Mouse (Mus musculus) midbrain, embryonic 13.5 days (tissue): ENCODE results near the gene Rexo5. TPM values are rescaled to one million over a fixed set of nuclear protein-coding genes. Genes with fewer than 3 reads are reported as not detected.

Experiments
- ATAC-seq: fragments of 200-750 bp; cut with Nextera tagmentation; 2 replicates; pipeline ENCODE4 v1.8.0; 2017; ENCODE audit warnings: mild to moderate bottlenecking, moderate TSS enrichment, moderate library complexity
- H3K27ac ChIP-seq: fragments of 300-500 bp; sonication (generic); 2 replicates; pipeline ENCODE4 v1.5.1; 2015; ENCODE audit warnings: inconsistent platforms, mild to moderate bottlenecking, moderate library complexity
- H3K27me3 ChIP-seq: fragments of 300-500 bp; sonication (generic); 2 replicates; pipeline ENCODE4 v1.6.1; 2015; ENCODE audit warnings: mild to moderate bottlenecking, inconsistent platforms
- H3K36me3 ChIP-seq: fragments of 300-500 bp; sonication (generic); 2 replicates; pipeline ENCODE4 v1.6.1; 2015; ENCODE audit warnings: mild to moderate bottlenecking, inconsistent platforms
- H3K4me1 ChIP-seq: fragments of 300-500 bp; sonication (generic); replicated peaks from 2 replicates; pipeline ENCODE4 v1.6.1; 2015; ENCODE audit warnings: inconsistent platforms
- H3K4me2 ChIP-seq: fragments of 300-500 bp; sonication (generic); replicated peaks from 2 replicates; pipeline ENCODE4 v1.6.1; 2015; ENCODE audit warnings: moderate library complexity, mild to moderate bottlenecking, inconsistent platforms
- H3K4me3 ChIP-seq: fragments of 300-500 bp; sonication (generic); replicated peaks from 2 replicates; pipeline ENCODE4 v1.5.1; 2015; ENCODE audit warnings: mild to moderate bottlenecking, inconsistent platforms
- H3K9ac ChIP-seq: fragments of 300-500 bp; sonication (generic); replicated peaks from 2 replicates; pipeline ENCODE4 v1.6.1; 2015; ENCODE audit warnings: mild to moderate bottlenecking, inconsistent platforms
- H3K9me3 ChIP-seq: fragments of 300-500 bp; sonication (generic); 2 replicates; pipeline ENCODE4 v1.6.1; 2016; ENCODE audit warnings: mild to moderate bottlenecking, inconsistent platforms
- WGBS: fragments of 180-500 bp; shearing (Covaris S2); methylation state at CpG from one replicate; pipeline ENCODE4 v1.1.7; 2015; 5-methylcytosine and 5-hydroxymethylcytosine counted together
- polyA plus RNA-seq: library from polyadenylated mRNA; unstranded; fragments of >200 nt; fragmentation: Nextera tagmentation; extraction: Ambion mirVana; gene quantifications from 2 replicates; pipeline ENCODE4 v1.2.1, GENCODE M21; 2015

The Rexo5 gene
- polyA plus RNA-seq: 14.9 and 15.8 TPM in 2 replicates

- ATAC-seq: peak; percentile 99
- under 1% methylated on average over 53 of the region's 53 CpGs for WGBS
- Histone ChIP-seq H3K4me3 (peak within 1 kb of the TSS; percentile 72), H3K27me3 (no peaks in the 10 kb centered on the region), H3K36me3 (peaks cover 14% of the 10 kb centered on the region), H3K9ac (peak within 1 kb of the TSS; percentile 72), H3K27ac (peak within 1 kb of the TSS; percentile 72), H3K4me2 (peak within 1 kb of the TSS; percentile 88), H3K4me1 (peaks cover 21% of the 10 kb centered on the region), H3K9me3 (no peaks in the 10 kb centered on the region)
Measured at GRCm38 (mm10) chr7:119793586-119794250, at the start of gene Rexo5, which contains the start of gene Eri2. Rexo5 (plus strand) TSS chr7:119794006. Eri2 (minus strand) TSS chr7:119794058.

GRCm38 (mm10) chr7:119744321-119744720, 49.5 kb upstream of the Rexo5 start:
- H3K4me3 ChIP-seq: peak overlapping the region; percentile 14
- 8% methylated on average over 34 of the region's 34 CpGs for WGBS
- H3K36me3 ChIP-seq: no peaks in the 10 kb centered on the region
- no peak for ATAC-seq
- H3K27me3 ChIP-seq: 0 out of 2 replicates have a peak, but pooled peaks cover 9% of the 10 kb centered on the region
- H3K27ac ChIP-seq: no peak overlapping the region
- peak overlapping the region; percentile 42 for H3K4me2 ChIP-seq
- no peak overlapping the region for H3K9ac ChIP-seq
- H3K4me1 ChIP-seq: peaks cover 6% of the 10 kb centered on the region
- no peaks in the 10 kb centered on the region for H3K9me3 ChIP-seq

GRCm38 (mm10) chr7:119745869-119746268, 47.9 kb upstream of the Rexo5 start:
- H3K27me3 ChIP-seq: 0 out of 2 replicates have a peak, but pooled peaks cover 9% of the 10 kb centered on the region
- peaks cover 6% of the 10 kb centered on the region for H3K4me1 ChIP-seq
- no peak overlapping the region for H3K4me3 ChIP-seq
- no peak overlapping the region for H3K27ac ChIP-seq
- H3K36me3 ChIP-seq: no peaks in the 10 kb centered on the region
- no peak for ATAC-seq
- no peak overlapping the region for H3K9ac ChIP-seq
- H3K4me2 ChIP-seq: no peak overlapping the region
- no peaks in the 10 kb centered on the region for H3K9me3 ChIP-seq
- 90% methylated on average over 1 of the region's 1 CpGs for WGBS

GRCm38 (mm10) chr7:119748761-119749160, 45.0 kb upstream of the Rexo5 start:
- 0 out of 2 replicates have a peak, but pooled peaks cover 8% of the 10 kb centered on the region for H3K27me3 ChIP-seq
- H3K27ac ChIP-seq: no peak overlapping the region
- WGBS: 82% methylated on average over 2 of the region's 2 CpGs
- H3K4me2 ChIP-seq: no peak overlapping the region
- no peak overlapping the region for H3K4me3 ChIP-seq
- no peaks in the 10 kb centered on the region for H3K36me3 ChIP-seq
- H3K9ac ChIP-seq: no peak overlapping the region
- no peaks in the 10 kb centered on the region for H3K9me3 ChIP-seq
- ATAC-seq: no peak
- peaks cover 6% of the 10 kb centered on the region for H3K4me1 ChIP-seq

- Histone ChIP-seq H3K9me3 (no peaks in the 10 kb centered on the region), H3K4me2 (no peak overlapping the region), H3K36me3 (no peaks in the 10 kb centered on the region), H3K4me3 (no peak overlapping the region), H3K9ac (no peak overlapping the region), H3K4me1 (no peaks in the 10 kb centered on the region), H3K27me3 (no peaks in the 10 kb centered on the region), H3K27ac (no peak overlapping the region)
- 72% methylated on average over 2 of the region's 2 CpGs for WGBS
- ATAC-seq: no peak
Measured at GRCm38 (mm10) chr7:119749942-119750341, 43.9 kb upstream of the Rexo5 start.

- Histone ChIP-seq H3K27ac (no peak overlapping the region), H3K36me3 (no peaks in the 10 kb centered on the region), H3K4me1 (no peaks in the 10 kb centered on the region), H3K9me3 (no peaks in the 10 kb centered on the region), H3K9ac (no peak overlapping the region), H3K4me2 (no peak overlapping the region), H3K4me3 (no peak overlapping the region), H3K27me3 (no peaks in the 10 kb centered on the region)
- 92% methylated on average over 1 of the region's 1 CpGs for WGBS
- ATAC-seq: no peak
Measured at GRCm38 (mm10) chr7:119753696-119754095, 40.1 kb upstream of the Rexo5 start.

- Histone ChIP-seq H3K4me2 (no peak within 1 kb of the TSS), H3K27me3 (no peaks in the 10 kb centered on the region), H3K4me3 (no peak within 1 kb of the TSS), H3K27ac (no peak within 1 kb of the TSS), H3K4me1 (no peaks in the 10 kb centered on the region), H3K9me3 (no peaks in the 10 kb centered on the region), H3K9ac (no peak within 1 kb of the TSS), H3K36me3 (no peaks in the 10 kb centered on the region)
- WGBS: 86% methylated on average over 11 of the region's 11 CpGs
- ATAC-seq: no peak
Measured at GRCm38 (mm10) chr7:119760527-119760951, 33.3 kb upstream of the Rexo5 start, which contains the start of gene Acsm3. Acsm3 (plus strand) TSS chr7:119760923.

GRCm38 (mm10) chr7:119762166-119762697, 31.6 kb upstream of the Rexo5 start:
- Histone ChIP-seq H3K27ac (no peak overlapping the region), H3K9ac (no peak overlapping the region), H3K36me3 (no peaks in the 10 kb centered on the region), H3K4me2 (no peak overlapping the region), H3K27me3 (no peaks in the 10 kb centered on the region), H3K9me3 (no peaks in the 10 kb centered on the region), H3K4me3 (no peak overlapping the region), H3K4me1 (no peaks in the 10 kb centered on the region)
- WGBS: 77% methylated on average over 4 of the region's 4 CpGs
- ATAC-seq: no peak

- Histone ChIP-seq H3K4me3 (no peak overlapping the region), H3K27me3 (no peaks in the 10 kb centered on the region), H3K9ac (no peak overlapping the region), H3K4me1 (no peaks in the 10 kb centered on the region), H3K9me3 (no peaks in the 10 kb centered on the region), H3K36me3 (no peaks in the 10 kb centered on the region), H3K4me2 (no peak overlapping the region), H3K27ac (no peak overlapping the region)
- 92% methylated on average over 3 of the region's 3 CpGs for WGBS
- ATAC-seq: no peak
Measured at GRCm38 (mm10) chr7:119764377-119764776, 29.4 kb upstream of the Rexo5 start.

- H3K9ac ChIP-seq: no peak overlapping the region
- ATAC-seq: no peak
- no peak overlapping the region for H3K4me3 ChIP-seq
- H3K9me3 ChIP-seq: no peaks in the 10 kb centered on the region
- no peak overlapping the region for H3K4me2 ChIP-seq
- no peaks in the 10 kb centered on the region for H3K27me3 ChIP-seq
- WGBS: 88% methylated on average over 6 of the region's 6 CpGs
- no peak overlapping the region for H3K27ac ChIP-seq
- no peaks in the 10 kb centered on the region for H3K36me3 ChIP-seq
- H3K4me1 ChIP-seq: no peaks in the 10 kb centered on the region
Measured at GRCm38 (mm10) chr7:119766996-119767395, 26.8 kb upstream of the Rexo5 start.

GRCm38 (mm10) chr7:119769895-119770294, 23.9 kb upstream of the Rexo5 start:
- Histone ChIP-seq H3K36me3 (no peaks in the 10 kb centered on the region), H3K27me3 (no peaks in the 10 kb centered on the region), H3K4me2 (no peak overlapping the region), H3K4me1 (no peaks in the 10 kb centered on the region), H3K27ac (no peak overlapping the region), H3K4me3 (no peak overlapping the region), H3K9ac (no peak overlapping the region), H3K9me3 (no peaks in the 10 kb centered on the region)
- ATAC-seq: no peak
- WGBS: 95% methylated on average over 8 of the region's 8 CpGs

GRCm38 (mm10) chr7:119783453-119783852, 10.4 kb upstream of the Rexo5 start:
- Histone ChIP-seq H3K9ac (no peak overlapping the region), H3K4me1 (no peaks in the 10 kb centered on the region), H3K27me3 (no peaks in the 10 kb centered on the region), H3K36me3 (peaks cover 51% of the 10 kb centered on the region), H3K4me3 (no peak overlapping the region), H3K27ac (no peak overlapping the region), H3K9me3 (no peaks in the 10 kb centered on the region), H3K4me2 (no peak overlapping the region)
- WGBS: 93% methylated on average over 2 of the region's 2 CpGs
- no peak for ATAC-seq
